Mouse (Mus musculus): ENCODE data around the gene Eif4a3.
A peak's percentile ranks its signal among the peaks of the same experiment; 100 is the strongest.

Gene Eif4a3

GRCm38 (mm10) chr11:119299391-119300245, at the start of gene Eif4a3:
TSS of gene Eif4a3 (minus strand) at chr11:119300089.
- DNase-seq (ENCODE audit: low read depth, low spot score), result peak; percentile 98

GRCm38 (mm10) chr11:119347125-119347524, 47.2 kb upstream of the Eif4a3 start:
- DNase-seq (ENCODE audit: low read depth, low spot score), result no peak

- DNase-seq (ENCODE audit: low read depth, low spot score), result no peak
These were observed 45.0 kb upstream of the Eif4a3 start for GRCm38 (mm10) chr11:119344865-119345264.

- DNase-seq (ENCODE audit: low read depth, low spot score), result no peak
These were observed 44.3 kb upstream of the Eif4a3 start for GRCm38 (mm10) chr11:119344178-119344577.

GRCm38 (mm10) chr11:119339637-119340036, 39.7 kb upstream of the Eif4a3 start:
- peak; percentile 60 for DNase-seq (ENCODE audit: low read depth, low spot score)

- DNase-seq (ENCODE audit: low read depth, low spot score), result no peak
These were observed 39.3 kb upstream of the Eif4a3 start for GRCm38 (mm10) chr11:119339179-119339578.

- no peak for DNase-seq (ENCODE audit: low read depth, low spot score)
These were observed 38.6 kb upstream of the Eif4a3 start for GRCm38 (mm10) chr11:119338271-119339059.

GRCm38 (mm10) chr11:119331970-119332369, 32.1 kb upstream of the Eif4a3 start:
- no peak for DNase-seq (ENCODE audit: low read depth, low spot score)

GRCm38 (mm10) chr11:119330592-119330991, 30.7 kb upstream of the Eif4a3 start:
- no peak for DNase-seq (ENCODE audit: low read depth, low spot score)

- no peak for DNase-seq (ENCODE audit: low read depth, low spot score)
These were observed 25.2 kb upstream of the Eif4a3 start for GRCm38 (mm10) chr11:119325068-119325467.

- no peak for DNase-seq (ENCODE audit: low read depth, low spot score)
These were observed 22.6 kb upstream of the Eif4a3 start for GRCm38 (mm10) chr11:119322521-119322920.

- no peak for DNase-seq (ENCODE audit: low read depth, low spot score)
These were observed 16.8 kb upstream of the Eif4a3 start for GRCm38 (mm10) chr11:119316720-119317119.

GRCm38 (mm10) chr11:119314252-119314936, 14.5 kb upstream of the Eif4a3 start:
- no peak for DNase-seq (ENCODE audit: low read depth, low spot score)

GRCm38 (mm10) chr11:119310621-119311020, 10.7 kb upstream of the Eif4a3 start:
- DNase-seq (ENCODE audit: low read depth, low spot score), result no peak

GRCm38 (mm10) chr11:119307916-119308315, 8.0 kb upstream of the Eif4a3 start:
- DNase-seq (ENCODE audit: low read depth, low spot score), result peak; percentile 20

- DNase-seq (ENCODE audit: low read depth, low spot score), result no peak
These were observed 7.7 kb upstream of the Eif4a3 start, which contains the start of gene Card14 for GRCm38 (mm10) chr11:119307658-119307867. TSS of gene Card14 (plus strand) at chr11:119307768.

GRCm38 (mm10) chr11:119306762-119307657, 7.1 kb upstream of the Eif4a3 start:
- DNase-seq (ENCODE audit: low read depth, low spot score), result no peak

- peak; percentile 49 for DNase-seq (ENCODE audit: low read depth, low spot score)
These were observed 5.2 kb upstream of the Eif4a3 start for GRCm38 (mm10) chr11:119304904-119305712.

- no peak for DNase-seq (ENCODE audit: low read depth, low spot score)
These were observed 1.1 kb upstream of the Eif4a3 start for GRCm38 (mm10) chr11:119300986-119301385.

GRCm38 (mm10) chr11:119300246-119300935, 502 bp upstream of the Eif4a3 start:
- no peak for DNase-seq (ENCODE audit: low read depth, low spot score)

Data from embryo, embryonic 11.5 days (tissue).